Mouse (Mus musculus) intestine, postnatal 0 days (tissue): Measurements from ENCODE around the gene Adh1. TPM values are rescaled to one million over a fixed set of nuclear protein-coding genes. Genes with fewer than 3 reads are reported as not detected.

Experiments
- ATAC-seq: fragments of 200-750 bp; cut with Nextera tagmentation; 2 replicates; pipeline ENCODE4 v1.8.0; 2017; ENCODE audit warnings: mild to moderate bottlenecking, moderate TSS enrichment, moderate library complexity
- H3K27ac ChIP-seq: fragments of 300-500 bp; sonication (generic); 2 replicates; pipeline ENCODE4 v1.5.1; 2014; ENCODE audit warnings: mild to moderate bottlenecking, low read depth, low read length, moderate library complexity
- H3K27me3 ChIP-seq: fragments of 300-500 bp; sonication (generic); replicated peaks from 2 replicates; pipeline ENCODE4 v1.6.1; 2014; ENCODE audit warnings: low read length, mixed read lengths; ENCODE audit not compliant: control insufficient read depth, insufficient read depth
- H3K36me3 ChIP-seq: fragments of 300-500 bp; sonication (generic); 2 replicates; pipeline ENCODE4 v1.6.1; 2014; ENCODE audit warnings: mild to moderate bottlenecking, moderate library complexity; ENCODE audit not compliant: control insufficient read depth, insufficient read depth
- H3K4me1 ChIP-seq: fragments of 300-500 bp; sonication (generic); replicated peaks from 2 replicates; pipeline ENCODE4 v1.6.1; 2014; ENCODE audit warnings: antibody characterized with exemption, low read length, mixed read lengths; ENCODE audit not compliant: control insufficient read depth, insufficient read depth
- H3K4me2 ChIP-seq: fragments of 300-500 bp; sonication (generic); replicated peaks from 2 replicates; pipeline ENCODE4 v1.6.1; 2014; ENCODE audit warnings: low read depth, mild to moderate bottlenecking, moderate library complexity
- H3K4me3 ChIP-seq: fragments of 300-500 bp; sonication (generic); 2 replicates; pipeline ENCODE4 v1.5.1; 2014; ENCODE audit warnings: low read depth, low read length
- H3K9ac ChIP-seq: fragments of 300-500 bp; sonication (generic); 2 replicates; pipeline ENCODE4 v1.6.1; 2014; ENCODE audit warnings: mild to moderate bottlenecking, low read depth, low read length
- H3K9me3 ChIP-seq: fragments of 300-500 bp; sonication (generic); 2 replicates; pipeline ENCODE4 v1.6.1; 2016; ENCODE audit warnings: mixed run types; ENCODE audit not compliant: control insufficient read depth
- CTCF ChIP-seq: sonication (generic); IDR thresholded peaks from 2 replicates; pipeline ENCODE4 v1.5.1; 2016; ENCODE audit warnings: low read depth, mild to moderate bottlenecking, control low read depth, antibody characterized with exemption, moderate library complexity
- WGBS: fragments of 180-500 bp; shearing (Covaris S2); extraction: QIAGEN DNeasy Blood & Tissue Kit; methylation state at CpG from one replicate; pipeline ENCODE4 v1.1.7; 2014; 5-methylcytosine and 5-hydroxymethylcytosine counted together
- polyA plus RNA-seq: library from polyadenylated mRNA; unstranded; fragments of >200 nt; fragmentation: Nextera tagmentation; extraction: Ambion mirVana; gene quantifications from 2 replicates; pipeline ENCODE4 v1.2.1, GENCODE M21; 2015

Gene Adh1
- polyA plus RNA-seq, 1 experiment from 2014 or later: 101 TPM

GRCm38 (mm10) chr3:138246511-138247020 lies 14.2 kb upstream of the Adh1 start:
- ATAC-seq: no peak
- H3K9ac ChIP-seq: no peak overlapping the region
- no peak overlapping the region for H3K4me2 ChIP-seq
- H3K4me1 ChIP-seq: peaks cover 2% of the 10 kb centered on the region; the same call in 1 of the 2 replicates
- no peak overlapping the region for H3K27ac ChIP-seq
- no peak for TF ChIP-seq CTCF
- no peaks in the 10 kb centered on the region for H3K36me3 ChIP-seq
- H3K27me3 ChIP-seq: no peaks in the 10 kb centered on the region
- no peaks in the 10 kb centered on the region for H3K9me3 ChIP-seq
- no peak overlapping the region for H3K4me3 ChIP-seq

- Histone ChIP-seq H3K4me3 (no peak overlapping the region), H3K27me3 (no peaks in the 10 kb centered on the region), H3K36me3 (no peaks in the 10 kb centered on the region), H3K9me3 (no peaks in the 10 kb centered on the region), H3K4me2 (no peak overlapping the region), H3K27ac (no peak overlapping the region), H3K4me1 (peaks cover 2% of the 10 kb centered on the region; the same call in 1 of the 2 replicates), H3K9ac (no peak overlapping the region)
- TF ChIP-seq CTCF: no peak
- no peak for ATAC-seq
- WGBS: 85% methylated on average over 4 of the region's 4 CpGs
Measured at GRCm38 (mm10) chr3:138247241-138247640, 13.6 kb upstream of the Adh1 start.

GRCm38 (mm10) chr3:138248011-138248410 lies 12.8 kb upstream of the Adh1 start:
- H3K4me3 ChIP-seq: no peak overlapping the region
- H3K9me3 ChIP-seq: no peaks in the 10 kb centered on the region
- no peak for ATAC-seq
- 64% methylated on average over 7 of the region's 7 CpGs for WGBS
- no peak overlapping the region for H3K27ac ChIP-seq
- H3K36me3 ChIP-seq: no peaks in the 10 kb centered on the region
- H3K4me2 ChIP-seq: no peak overlapping the region
- H3K4me1 ChIP-seq: no peaks in the 10 kb centered on the region; the same call in 1 of the 2 replicates
- H3K9ac ChIP-seq: no peak overlapping the region
- no peaks in the 10 kb centered on the region for H3K27me3 ChIP-seq
- TF ChIP-seq CTCF: no peak

GRCm38 (mm10) chr3:138248746-138249145 lies 12.0 kb upstream of the Adh1 start:
- Histone ChIP-seq H3K27me3 (no peaks in the 10 kb centered on the region), H3K9ac (no peak overlapping the region), H3K4me3 (no peak overlapping the region), H3K27ac (no peak overlapping the region), H3K36me3 (no peaks in the 10 kb centered on the region), H3K4me1 (no peaks in the 10 kb centered on the region), H3K4me2 (no peak overlapping the region), H3K9me3 (no peaks in the 10 kb centered on the region)
- no peak for TF ChIP-seq CTCF
- no peak for ATAC-seq
- WGBS: 66% methylated on average over 8 of the region's 8 CpGs

- no peak overlapping the region for H3K27ac ChIP-seq
- no peaks in the 10 kb centered on the region for H3K36me3 ChIP-seq
- H3K27me3 ChIP-seq: no peaks in the 10 kb centered on the region
- ATAC-seq: no peak
- H3K4me1 ChIP-seq: no peaks in the 10 kb centered on the region
- 80% methylated on average over 6 of the region's 6 CpGs for WGBS
- H3K9me3 ChIP-seq: no peaks in the 10 kb centered on the region
- H3K4me3 ChIP-seq: no peak overlapping the region
- no peak overlapping the region for H3K9ac ChIP-seq
- no peak overlapping the region for H3K4me2 ChIP-seq
- no peak for TF ChIP-seq CTCF
Measured at GRCm38 (mm10) chr3:138251156-138251555, 9.6 kb upstream of the Adh1 start.

GRCm38 (mm10) chr3:138254205-138254604 lies 6.6 kb upstream of the Adh1 start:
- no peaks in the 10 kb centered on the region for H3K36me3 ChIP-seq
- H3K27ac ChIP-seq: no peak overlapping the region
- H3K9ac ChIP-seq: no peak overlapping the region
- no peaks in the 10 kb centered on the region for H3K27me3 ChIP-seq
- 47% methylated on average over 5 of the region's 5 CpGs for WGBS
- no peak overlapping the region for H3K4me3 ChIP-seq
- no peak for TF ChIP-seq CTCF
- H3K9me3 ChIP-seq: no peaks in the 10 kb centered on the region
- H3K4me2 ChIP-seq: no peak overlapping the region
- H3K4me1 ChIP-seq: no peaks in the 10 kb centered on the region
- ATAC-seq: peak; percentile 31; the same call in 1 of the 2 replicates

GRCm38 (mm10) chr3:138255366-138255765 lies 5.4 kb upstream of the Adh1 start:
- Histone ChIP-seq H3K4me2 (no peak overlapping the region), H3K36me3 (no peaks in the 10 kb centered on the region), H3K9ac (no peak overlapping the region), H3K4me1 (no peaks in the 10 kb centered on the region), H3K4me3 (no peak overlapping the region), H3K27me3 (no peaks in the 10 kb centered on the region), H3K27ac (no peak overlapping the region), H3K9me3 (no peaks in the 10 kb centered on the region)
- ATAC-seq: no peak
- TF ChIP-seq CTCF: no peak
- 63% methylated on average over 3 of the region's 3 CpGs for WGBS
